Mouse (Mus musculus): Measurements from ENCODE around the gene Ppargc1a. TPM values are rescaled to one million over a fixed set of nuclear protein-coding genes. Genes with fewer than 3 reads are reported as not detected.

The Ppargc1a gene
- polyA plus RNA-seq, 1 experiment from 2014 or later, result 4.3 TPM

DNA sequence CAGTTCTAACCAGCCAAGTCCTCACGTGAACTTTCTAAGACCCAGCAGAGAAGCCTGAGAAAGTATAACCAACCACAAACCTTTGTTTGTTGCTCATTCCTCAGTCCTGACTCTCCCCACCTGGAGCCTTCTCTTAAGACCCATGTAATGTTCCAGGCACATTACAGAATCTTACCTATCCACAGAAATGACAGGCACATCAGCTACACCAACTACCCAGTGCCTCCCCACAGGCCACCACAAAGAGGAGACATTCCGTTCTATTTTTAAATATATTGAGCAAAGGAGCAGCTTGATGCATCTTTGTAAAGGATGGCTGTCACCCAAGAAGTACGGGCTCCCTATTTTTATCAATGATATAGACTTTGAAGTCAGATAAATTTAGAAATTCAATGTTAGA is 20.7 kb downstream of the Ppargc1a start:
- no peak overlapping the region for H3K27ac ChIP-seq (ENCODE audit: low read length)
- no peaks in the 10 kb centered on the region for H3K4me1 ChIP-seq (ENCODE audit: control insufficient read depth, low read depth, low read length)
- H3K9ac ChIP-seq (ENCODE audit: low read depth, low read length), result no peak overlapping the region
- no peaks in the 10 kb centered on the region for H3K9me3 ChIP-seq (replicated peaks; ENCODE audit: control insufficient read depth, low read length)
- WGBS (ENCODE audit: insufficient replicate concordance), result 52% methylated on average over 3 of the region's 3 CpGs
- no peaks in the 10 kb centered on the region for H3K27me3 ChIP-seq (ENCODE audit: control insufficient read depth, insufficient read depth, low read depth, low read length)
- ATAC-seq (ENCODE audit: low read depth), result no peak
- H3K36me3 ChIP-seq (ENCODE audit: control insufficient read depth, insufficient read depth), result no peaks in the 10 kb centered on the region
- H3K4me3 ChIP-seq (ENCODE audit: low read depth, low read length), result no peak overlapping the region
- no peak overlapping the region for H3K4me2 ChIP-seq (ENCODE audit: low read depth, low read length)

DNA sequence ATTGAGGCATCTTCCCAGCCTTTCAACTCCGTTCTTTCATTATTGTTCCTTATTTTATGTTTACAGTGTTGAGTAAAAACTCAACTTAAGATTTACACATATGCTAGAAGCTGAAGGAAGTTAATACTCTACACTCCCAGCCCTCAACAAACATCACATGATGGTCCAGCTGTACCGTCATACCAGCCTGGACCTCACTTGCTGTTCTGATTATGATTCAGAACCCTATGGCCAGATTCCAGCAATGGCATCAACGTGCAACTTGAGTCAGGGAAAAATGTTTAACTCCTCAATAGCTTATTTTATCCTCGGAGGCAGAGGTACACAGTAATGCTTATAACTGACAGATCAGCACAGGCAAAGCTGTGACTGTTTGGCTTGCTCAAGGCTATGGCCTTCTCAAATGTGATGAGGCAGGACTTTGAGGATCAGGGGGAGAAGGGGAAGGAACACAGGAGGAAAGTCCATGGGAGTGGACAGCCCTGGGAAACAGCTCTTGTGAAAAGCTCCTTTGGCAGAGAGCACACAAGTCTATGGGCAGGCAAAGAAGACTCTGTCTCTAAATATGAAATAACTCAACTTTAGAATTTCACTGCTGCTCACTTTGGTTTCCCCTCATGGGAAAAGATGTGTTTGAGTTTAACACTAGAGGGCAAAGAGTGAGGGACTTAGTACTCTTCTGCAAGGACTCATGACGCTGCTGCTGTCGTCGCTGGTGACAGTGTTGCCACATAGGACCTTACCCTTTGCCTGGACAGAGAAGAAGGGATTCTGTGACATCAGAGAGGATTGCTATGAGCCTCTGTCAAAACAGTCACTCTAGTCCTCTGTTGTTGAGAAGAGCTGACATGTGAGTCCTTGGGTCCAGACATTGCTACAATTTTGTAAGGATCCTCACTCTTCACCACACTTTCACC is 22.1 kb downstream of the Ppargc1a start:
- H3K27me3 ChIP-seq (ENCODE audit: control insufficient read depth, insufficient read depth, low read depth, low read length), result no peaks in the 10 kb centered on the region
- 57% methylated on average over 7 of the region's 7 CpGs for WGBS (ENCODE audit: insufficient replicate concordance)

DNA sequence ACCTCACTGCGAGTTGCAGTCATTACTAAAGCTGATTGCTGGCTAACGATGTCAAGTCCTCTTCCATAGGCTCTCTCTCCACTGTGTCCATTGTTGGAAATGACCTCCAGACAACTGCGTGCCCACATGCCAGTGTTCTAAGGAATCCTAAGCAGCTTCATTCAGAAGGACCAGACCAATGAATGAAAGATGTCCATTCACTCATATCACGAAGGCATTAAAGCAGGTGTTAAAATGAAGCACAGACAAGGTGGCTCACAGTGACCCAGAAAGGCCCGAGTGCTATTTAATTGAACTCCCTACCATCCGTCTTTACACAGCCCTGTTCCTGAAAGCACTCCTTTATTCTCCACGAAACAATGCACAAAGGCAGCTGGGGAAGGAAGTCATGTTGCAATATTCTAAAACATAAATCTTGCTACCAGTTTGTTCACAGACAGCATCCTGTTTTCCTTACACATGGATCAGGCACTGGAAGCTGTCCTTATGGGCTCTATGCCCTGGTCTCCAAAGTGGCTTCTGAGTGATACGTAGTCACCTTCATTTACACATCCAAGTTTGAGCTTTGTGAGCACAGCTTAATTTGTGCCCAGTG is 23.3 kb downstream of the Ppargc1a start:
- no peaks in the 10 kb centered on the region for H3K9me3 ChIP-seq (replicated peaks; ENCODE audit: control insufficient read depth, low read length)
- no peaks in the 10 kb centered on the region for H3K36me3 ChIP-seq (ENCODE audit: control insufficient read depth, insufficient read depth)
- no peak overlapping the region for H3K27ac ChIP-seq (ENCODE audit: low read length)
- H3K4me2 ChIP-seq (ENCODE audit: low read depth, low read length), result no peak overlapping the region
- H3K4me1 ChIP-seq (ENCODE audit: control insufficient read depth, low read depth, low read length), result no peaks in the 10 kb centered on the region
- no peak overlapping the region for H3K4me3 ChIP-seq (ENCODE audit: low read depth, low read length)
- ATAC-seq (ENCODE audit: low read depth), result no peak
- H3K9ac ChIP-seq (ENCODE audit: low read depth, low read length), result no peak overlapping the region
- WGBS (ENCODE audit: insufficient replicate concordance), result 43% methylated on average over 8 of the region's 8 CpGs
- no peaks in the 10 kb centered on the region for H3K27me3 ChIP-seq (ENCODE audit: control insufficient read depth, insufficient read depth, low read depth, low read length)

More for the DNA sequence above, 22.1 kb downstream of the Ppargc1a start:
- Histone ChIP-seq H3K4me2 (ENCODE audit: low read depth, low read length) (no peak overlapping the region), H3K9ac (ENCODE audit: low read depth, low read length) (no peak overlapping the region), H3K4me1 (ENCODE audit: control insufficient read depth, low read depth, low read length) (no peaks in the 10 kb centered on the region), H3K27ac (ENCODE audit: low read length) (no peak overlapping the region; the same call in 1 of the 2 replicates), H3K4me3 (ENCODE audit: low read depth, low read length) (no peak overlapping the region), H3K36me3 (ENCODE audit: control insufficient read depth, insufficient read depth) (no peaks in the 10 kb centered on the region), H3K9me3 (replicated peaks; ENCODE audit: control insufficient read depth, low read length) (no peaks in the 10 kb centered on the region)
- peak; percentile 91 for ATAC-seq (ENCODE audit: low read depth)

GRCm38 (mm10) chr5:51541557-51541956 is 26.0 kb downstream of the Ppargc1a start:
- 63% methylated on average over 3 of the region's 3 CpGs for WGBS (ENCODE audit: insufficient replicate concordance)
- Histone ChIP-seq H3K9me3 (replicated peaks; ENCODE audit: control insufficient read depth, low read length) (no peaks in the 10 kb centered on the region), H3K27ac (ENCODE audit: low read length) (no peak overlapping the region), H3K4me2 (ENCODE audit: low read depth, low read length) (no peak overlapping the region), H3K4me3 (ENCODE audit: low read depth, low read length) (no peak overlapping the region), H3K4me1 (ENCODE audit: control insufficient read depth, low read depth, low read length) (no peaks in the 10 kb centered on the region), H3K27me3 (ENCODE audit: control insufficient read depth, insufficient read depth, low read depth, low read length) (no peaks in the 10 kb centered on the region), H3K36me3 (ENCODE audit: control insufficient read depth, insufficient read depth) (no peaks in the 10 kb centered on the region), H3K9ac (ENCODE audit: low read depth, low read length) (no peak overlapping the region)
- ATAC-seq (ENCODE audit: low read depth), result no peak

DNA sequence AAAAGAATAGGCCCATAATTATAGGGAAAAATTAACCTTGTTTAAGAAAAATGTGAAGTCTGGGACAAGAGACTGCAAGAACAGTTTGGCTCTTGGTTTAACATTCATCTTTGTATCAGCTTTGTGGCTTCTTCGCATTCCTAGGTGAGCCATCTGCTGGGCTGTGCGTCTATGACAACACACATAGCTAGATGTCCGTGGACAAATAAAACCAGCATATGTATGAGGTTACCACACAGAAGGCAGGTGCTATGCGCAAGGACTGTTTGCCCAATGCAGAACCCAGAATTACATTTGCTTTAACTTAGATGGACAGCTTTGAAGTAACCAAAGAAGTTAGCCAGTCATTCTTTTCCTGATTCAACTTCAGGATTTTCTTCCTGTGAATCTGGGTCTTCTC is 26.7 kb downstream of the Ppargc1a start:
- Histone ChIP-seq H3K27ac (ENCODE audit: low read length) (no peak overlapping the region), H3K9ac (ENCODE audit: low read depth, low read length) (no peak overlapping the region), H3K4me3 (ENCODE audit: low read depth, low read length) (no peak overlapping the region), H3K4me2 (ENCODE audit: low read depth, low read length) (no peak overlapping the region), H3K27me3 (ENCODE audit: control insufficient read depth, insufficient read depth, low read depth, low read length) (no peaks in the 10 kb centered on the region), H3K9me3 (replicated peaks; ENCODE audit: control insufficient read depth, low read length) (no peaks in the 10 kb centered on the region), H3K36me3 (ENCODE audit: control insufficient read depth, insufficient read depth) (no peaks in the 10 kb centered on the region), H3K4me1 (ENCODE audit: control insufficient read depth, low read depth, low read length) (no peaks in the 10 kb centered on the region)
- 53% methylated on average over 4 of the region's 4 CpGs for WGBS (ENCODE audit: insufficient replicate concordance)
- ATAC-seq (ENCODE audit: low read depth), result peak; percentile 50

GRCm38 (mm10) chr5:51539563-51539962 is 28.0 kb downstream of the Ppargc1a start:
- Histone ChIP-seq H3K9ac (ENCODE audit: low read depth, low read length) (no peak overlapping the region), H3K4me2 (ENCODE audit: low read depth, low read length) (no peak overlapping the region), H3K27me3 (ENCODE audit: control insufficient read depth, insufficient read depth, low read depth, low read length) (no peaks in the 10 kb centered on the region), H3K4me1 (ENCODE audit: control insufficient read depth, low read depth, low read length) (no peaks in the 10 kb centered on the region), H3K9me3 (replicated peaks; ENCODE audit: control insufficient read depth, low read length) (no peaks in the 10 kb centered on the region), H3K27ac (ENCODE audit: low read length) (no peak overlapping the region), H3K4me3 (ENCODE audit: low read depth, low read length) (no peak overlapping the region), H3K36me3 (ENCODE audit: control insufficient read depth, insufficient read depth) (no peaks in the 10 kb centered on the region)
- ATAC-seq (ENCODE audit: low read depth), result no peak

- Histone ChIP-seq H3K36me3 (ENCODE audit: control insufficient read depth, insufficient read depth) (no peaks in the 10 kb centered on the region), H3K9ac (ENCODE audit: low read depth, low read length) (no peak overlapping the region), H3K9me3 (replicated peaks; ENCODE audit: control insufficient read depth, low read length) (no peaks in the 10 kb centered on the region), H3K27ac (ENCODE audit: low read length) (no peak overlapping the region), H3K4me1 (ENCODE audit: control insufficient read depth, low read depth, low read length) (no peaks in the 10 kb centered on the region), H3K27me3 (ENCODE audit: control insufficient read depth, insufficient read depth, low read depth, low read length) (no peaks in the 10 kb centered on the region), H3K4me2 (ENCODE audit: low read depth, low read length) (no peak overlapping the region), H3K4me3 (ENCODE audit: low read depth, low read length) (no peak overlapping the region)
- no peak for ATAC-seq (ENCODE audit: low read depth)
- WGBS (ENCODE audit: insufficient replicate concordance), result 57% methylated on average over 6 of the region's 6 CpGs
Observed at GRCm38 (mm10) chr5:51538319-51538718, 29.2 kb downstream of the Ppargc1a start.

DNA sequence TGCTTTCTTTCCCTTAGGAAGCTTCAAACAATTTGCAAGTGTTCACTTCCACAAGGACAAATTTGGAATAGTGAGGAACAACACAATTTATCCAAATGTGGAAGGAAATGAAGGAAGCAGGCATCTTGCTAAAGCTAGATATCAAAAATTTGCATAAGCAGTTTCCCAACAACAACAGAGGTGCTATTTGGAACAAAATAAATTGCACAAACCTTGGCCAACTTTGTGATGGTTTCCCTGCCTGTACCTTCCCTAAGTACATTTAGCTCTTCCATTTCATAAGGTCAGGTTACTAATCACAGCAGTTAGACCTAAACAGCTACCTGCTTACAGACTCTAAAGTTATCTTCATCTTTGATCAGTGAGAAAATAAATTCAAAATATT is 29.9 kb downstream of the Ppargc1a start:
- no peaks in the 10 kb centered on the region for H3K4me1 ChIP-seq (ENCODE audit: control insufficient read depth, low read depth, low read length)
- no peak overlapping the region for H3K4me2 ChIP-seq (ENCODE audit: low read depth, low read length)
- no peak overlapping the region for H3K9ac ChIP-seq (ENCODE audit: low read depth, low read length)
- H3K36me3 ChIP-seq (ENCODE audit: control insufficient read depth, insufficient read depth), result no peaks in the 10 kb centered on the region
- no peaks in the 10 kb centered on the region for H3K27me3 ChIP-seq (ENCODE audit: control insufficient read depth, insufficient read depth, low read depth, low read length)
- no peak overlapping the region for H3K4me3 ChIP-seq (ENCODE audit: low read depth, low read length)
- ATAC-seq (ENCODE audit: low read depth), result no peak
- no peak overlapping the region for H3K27ac ChIP-seq (ENCODE audit: low read length)
- H3K9me3 ChIP-seq (replicated peaks; ENCODE audit: control insufficient read depth, low read length), result no peaks in the 10 kb centered on the region

DNA sequence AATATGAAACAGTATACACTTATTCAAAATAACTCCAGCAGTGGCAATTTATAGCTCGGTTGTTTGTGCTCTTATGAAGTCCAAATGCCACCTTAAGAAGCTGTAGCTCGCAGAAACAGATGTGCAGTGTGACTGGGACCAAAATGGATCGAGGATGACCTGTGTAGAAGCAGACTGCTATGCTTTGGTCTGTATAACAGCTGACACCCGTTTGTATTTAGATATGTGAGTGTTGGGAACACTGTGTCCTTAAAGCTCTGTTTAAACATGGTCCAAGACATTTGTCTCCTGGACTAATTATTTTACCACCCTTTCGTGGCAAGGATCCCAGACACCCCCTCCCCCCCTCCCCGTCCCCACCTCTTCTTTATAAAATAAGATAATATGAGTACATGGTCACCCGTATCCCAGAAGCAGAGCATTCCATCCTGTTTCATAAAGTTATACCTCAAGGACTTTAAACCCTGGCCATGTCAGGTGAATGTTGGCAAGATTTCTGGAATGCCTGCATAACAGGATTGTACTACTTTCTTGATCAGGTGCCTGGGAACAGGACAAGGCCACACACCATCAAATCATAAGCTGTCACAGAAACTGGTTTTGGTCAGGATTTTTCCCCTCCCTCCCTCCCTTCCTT is 30.4 kb downstream of the Ppargc1a start:
- H3K27ac ChIP-seq (ENCODE audit: low read length), result no peak overlapping the region
- ATAC-seq (ENCODE audit: low read depth), result no peak
- WGBS (ENCODE audit: insufficient replicate concordance), result 47% methylated on average over 7 of the region's 7 CpGs

More for the DNA sequence above, 30.4 kb downstream of the Ppargc1a start:
- Histone ChIP-seq H3K4me1 (ENCODE audit: control insufficient read depth, low read depth, low read length) (no peaks in the 10 kb centered on the region), H3K9me3 (replicated peaks; ENCODE audit: control insufficient read depth, low read length) (no peaks in the 10 kb centered on the region), H3K4me3 (ENCODE audit: low read depth, low read length) (no peak overlapping the region), H3K27me3 (ENCODE audit: control insufficient read depth, insufficient read depth, low read depth, low read length) (no peaks in the 10 kb centered on the region), H3K9ac (ENCODE audit: low read depth, low read length) (no peak overlapping the region), H3K36me3 (ENCODE audit: control insufficient read depth, insufficient read depth) (no peaks in the 10 kb centered on the region), H3K4me2 (ENCODE audit: low read depth, low read length) (no peak overlapping the region)

All from liver, embryonic 16.5 days (tissue).